Mouse (Mus musculus): Measurements from ENCODE around the gene Rsu1. TPM values are rescaled to one million over a fixed set of nuclear protein-coding genes. Genes with fewer than 3 reads are reported as not detected.
A peak's percentile ranks its signal among the peaks of the same experiment; 100 is the strongest.

Rsu1 gene
- polyA plus RNA-seq, 1 experiment from 2014 or later, result 75.3 TPM

DNA sequence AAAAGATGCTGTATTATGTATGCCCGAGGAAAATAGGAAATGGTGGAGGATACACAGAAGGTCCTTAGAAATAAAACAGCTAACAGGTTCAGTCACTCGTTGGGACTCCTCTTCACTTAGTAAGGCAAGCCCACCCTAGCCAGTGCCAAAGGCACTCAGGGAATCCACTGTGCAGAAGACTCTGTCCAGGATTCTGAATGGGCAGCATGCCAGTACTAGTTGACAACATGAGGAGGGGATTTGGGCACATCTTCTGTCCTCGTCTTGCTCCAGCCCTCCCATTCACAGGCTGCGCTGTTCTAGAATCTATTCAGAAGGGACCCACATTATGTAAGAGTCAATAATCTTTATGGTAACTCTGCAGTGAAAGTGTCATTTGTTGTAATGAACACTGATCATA lies 181.4 kb downstream of the Rsu1 start:
- Histone ChIP-seq H3K27ac (ENCODE audit: low read depth, low read length) (no peak overlapping the region), H3K4me2 (ENCODE audit: low read depth) (no peak overlapping the region), H3K4me1 (ENCODE audit: control insufficient read depth, insufficient read depth, low read length) (no peaks in the 10 kb centered on the region), H3K27me3 (ENCODE audit: control insufficient read depth, insufficient read depth, low read length) (no peaks in the 10 kb centered on the region), H3K9ac (ENCODE audit: low read length) (no peak overlapping the region), H3K9me3 (ENCODE audit: control insufficient read depth, low read length) (no peaks in the 10 kb centered on the region), H3K4me3 (ENCODE audit: low read depth, low read length) (no peak overlapping the region), H3K36me3 (ENCODE audit: control insufficient read depth, insufficient read depth, low read length) (no peaks in the 10 kb centered on the region)
- no peak for DNase-seq (ENCODE audit: low spot score)
- no peak for ATAC-seq (ENCODE audit: insufficient read depth, low FRiP score, low TSS enrichment)
- 83% methylated on average over 4 of the region's 4 CpGs for WGBS

DNA sequence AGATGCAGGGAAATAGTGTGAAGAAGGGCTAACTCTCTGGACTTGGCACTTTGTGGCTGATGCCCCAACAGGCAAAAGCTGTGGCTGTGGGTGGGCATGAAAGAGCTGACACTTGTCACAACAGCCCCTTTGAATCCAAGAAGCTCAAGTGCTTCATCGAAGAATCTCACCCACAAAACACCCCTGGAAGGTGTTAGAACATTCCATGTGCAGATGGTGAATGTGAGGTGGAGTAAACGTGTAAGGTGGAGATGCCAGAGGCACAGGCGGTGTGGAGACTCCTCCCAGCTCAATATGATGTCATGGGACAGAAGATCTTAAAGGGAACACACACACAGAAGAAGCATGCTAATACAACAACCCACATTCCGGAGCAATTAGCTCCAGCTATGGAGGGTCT lies 182.9 kb downstream of the Rsu1 start:
- 83% methylated on average over 4 of the region's 4 CpGs for WGBS
- Histone ChIP-seq H3K4me3 (ENCODE audit: low read depth, low read length) (no peak overlapping the region), H3K4me1 (ENCODE audit: control insufficient read depth, insufficient read depth, low read length) (no peaks in the 10 kb centered on the region), H3K27me3 (ENCODE audit: control insufficient read depth, insufficient read depth, low read length) (no peaks in the 10 kb centered on the region), H3K36me3 (ENCODE audit: control insufficient read depth, insufficient read depth, low read length) (no peaks in the 10 kb centered on the region), H3K9ac (ENCODE audit: low read length) (no peak overlapping the region), H3K9me3 (ENCODE audit: control insufficient read depth, low read length) (no peaks in the 10 kb centered on the region), H3K4me2 (ENCODE audit: low read depth) (no peak overlapping the region), H3K27ac (ENCODE audit: low read depth, low read length) (no peak overlapping the region)
- no peak for ATAC-seq (ENCODE audit: insufficient read depth, low FRiP score, low TSS enrichment)
- DNase-seq (ENCODE audit: low spot score), result no peak

- no peak overlapping the region for H3K4me2 ChIP-seq (ENCODE audit: low read depth)
- no peak for ATAC-seq (ENCODE audit: insufficient read depth, low FRiP score, low TSS enrichment)
- no peak overlapping the region for H3K27ac ChIP-seq (ENCODE audit: low read depth, low read length)
- 96% methylated on average over 2 of the region's 2 CpGs for WGBS
- DNase-seq (ENCODE audit: low spot score), result no peak
- no peak overlapping the region for H3K4me3 ChIP-seq (ENCODE audit: low read depth, low read length)
- H3K27me3 ChIP-seq (ENCODE audit: control insufficient read depth, insufficient read depth, low read length), result no peaks in the 10 kb centered on the region
- H3K9me3 ChIP-seq (ENCODE audit: control insufficient read depth, low read length), result no peaks in the 10 kb centered on the region
- H3K9ac ChIP-seq (ENCODE audit: low read length), result no peak overlapping the region
- H3K4me1 ChIP-seq (ENCODE audit: control insufficient read depth, insufficient read depth, low read length), result no peaks in the 10 kb centered on the region
- no peaks in the 10 kb centered on the region for H3K36me3 ChIP-seq (ENCODE audit: control insufficient read depth, insufficient read depth, low read length)
Measured at GRCm38 (mm10) chr2:13087811-13088210, 183.4 kb downstream of the Rsu1 start.

- Histone ChIP-seq H3K9ac (ENCODE audit: low read length) (no peak overlapping the region), H3K9me3 (ENCODE audit: control insufficient read depth, low read length) (no peaks in the 10 kb centered on the region), H3K4me2 (ENCODE audit: low read depth) (no peak overlapping the region), H3K4me3 (ENCODE audit: low read depth, low read length) (no peak overlapping the region), H3K4me1 (ENCODE audit: control insufficient read depth, insufficient read depth, low read length) (no peaks in the 10 kb centered on the region), H3K27ac (ENCODE audit: low read depth, low read length) (no peak overlapping the region), H3K27me3 (ENCODE audit: control insufficient read depth, insufficient read depth, low read length) (no peaks in the 10 kb centered on the region), H3K36me3 (ENCODE audit: control insufficient read depth, insufficient read depth, low read length) (no peaks in the 10 kb centered on the region)
- ATAC-seq (ENCODE audit: insufficient read depth, low FRiP score, low TSS enrichment), result peak; percentile 53
- DNase-seq (ENCODE audit: low spot score), result peak; percentile 31
- WGBS, result 53% methylated on average over 5 of the region's 5 CpGs
Measured at GRCm38 (mm10) chr2:13084223-13084622, 187.0 kb downstream of the Rsu1 start.

- no peaks in the 10 kb centered on the region for H3K27me3 ChIP-seq (ENCODE audit: control insufficient read depth, insufficient read depth, low read length)
- 79% methylated on average over 2 of the region's 2 CpGs for WGBS
- H3K4me1 ChIP-seq (ENCODE audit: control insufficient read depth, insufficient read depth, low read length), result no peaks in the 10 kb centered on the region
- H3K9ac ChIP-seq (ENCODE audit: low read length), result no peak overlapping the region
- ATAC-seq (ENCODE audit: insufficient read depth, low FRiP score, low TSS enrichment) (no peak), DNase-seq (ENCODE audit: low spot score) (no peak)
- H3K4me3 ChIP-seq (ENCODE audit: low read depth, low read length), result no peak overlapping the region
- H3K36me3 ChIP-seq (ENCODE audit: control insufficient read depth, insufficient read depth, low read length), result no peaks in the 10 kb centered on the region
- H3K9me3 ChIP-seq (ENCODE audit: control insufficient read depth, low read length), result no peaks in the 10 kb centered on the region
- H3K27ac ChIP-seq (ENCODE audit: low read depth, low read length), result no peak overlapping the region
- no peak overlapping the region for H3K4me2 ChIP-seq (ENCODE audit: low read depth)
Measured at GRCm38 (mm10) chr2:13080476-13080875, 190.7 kb downstream of the Rsu1 start.

GRCm38 (mm10) chr2:13072243-13072642 lies 199.0 kb downstream of the Rsu1 start:
- no peaks in the 10 kb centered on the region for H3K36me3 ChIP-seq (ENCODE audit: control insufficient read depth, insufficient read depth, low read length)
- no peak overlapping the region for H3K9ac ChIP-seq (ENCODE audit: low read length)
- no peaks in the 10 kb centered on the region for H3K27me3 ChIP-seq (ENCODE audit: control insufficient read depth, insufficient read depth, low read length)
- DNase-seq (ENCODE audit: low spot score) (no peak), ATAC-seq (ENCODE audit: insufficient read depth, low FRiP score, low TSS enrichment) (no peak)
- no peak overlapping the region for H3K4me3 ChIP-seq (ENCODE audit: low read depth, low read length)
- H3K27ac ChIP-seq (ENCODE audit: low read depth, low read length), result no peak overlapping the region
- H3K4me1 ChIP-seq (ENCODE audit: control insufficient read depth, insufficient read depth, low read length), result no peaks in the 10 kb centered on the region
- no peaks in the 10 kb centered on the region for H3K9me3 ChIP-seq (ENCODE audit: control insufficient read depth, low read length)
- no peak overlapping the region for H3K4me2 ChIP-seq (ENCODE audit: low read depth)

DNA sequence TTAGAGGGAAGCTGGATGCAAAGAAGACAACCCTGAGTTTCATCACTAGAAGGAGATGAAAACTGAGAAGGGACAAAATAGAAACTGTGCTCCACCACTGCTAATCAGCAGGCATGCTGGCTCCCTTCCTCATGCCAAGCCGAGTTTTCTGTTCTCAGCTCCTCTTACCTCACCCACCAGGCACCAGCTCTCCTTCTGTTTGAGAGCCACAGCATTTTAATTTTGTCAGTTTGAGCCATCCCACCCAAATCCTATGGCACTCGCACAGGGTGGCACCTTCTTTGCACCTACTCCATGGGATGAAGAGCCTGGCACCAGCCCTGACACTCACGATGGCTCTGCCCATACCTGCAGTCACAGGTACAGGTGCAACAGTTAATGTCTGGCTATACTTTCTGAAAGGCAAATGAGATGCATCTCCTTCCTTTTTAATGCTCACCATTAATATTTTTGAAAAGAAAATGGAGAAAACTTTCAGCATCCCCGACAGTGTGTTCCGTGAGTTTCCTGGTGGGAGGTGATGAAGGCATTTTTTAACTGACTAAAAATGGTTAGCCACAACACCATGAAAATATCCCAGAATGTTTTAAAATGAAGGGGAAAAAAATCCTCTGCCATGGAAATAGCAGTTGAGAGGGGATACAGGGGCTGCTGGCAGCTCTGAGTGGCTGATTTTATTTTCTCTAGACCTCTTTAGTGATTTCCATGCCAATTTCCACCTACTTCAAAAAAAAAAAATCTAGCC lies 210.6 kb downstream of the Rsu1 start:
- Histone ChIP-seq H3K36me3 (ENCODE audit: control insufficient read depth, insufficient read depth, low read length) (no peaks in the 10 kb centered on the region), H3K9ac (ENCODE audit: low read length) (no peak overlapping the region), H3K9me3 (ENCODE audit: control insufficient read depth, low read length) (no peaks in the 10 kb centered on the region), H3K4me1 (ENCODE audit: control insufficient read depth, insufficient read depth, low read length) (no peaks in the 10 kb centered on the region), H3K4me3 (ENCODE audit: low read depth, low read length) (no peak overlapping the region), H3K27ac (ENCODE audit: low read depth, low read length) (no peak overlapping the region), H3K27me3 (ENCODE audit: control insufficient read depth, insufficient read depth, low read length) (no peaks in the 10 kb centered on the region), H3K4me2 (ENCODE audit: low read depth) (no peak overlapping the region)
- ATAC-seq (ENCODE audit: insufficient read depth, low FRiP score, low TSS enrichment) (no peak), DNase-seq (ENCODE audit: low spot score) (no peak)
- WGBS, result 86% methylated on average over 5 of the region's 5 CpGs

DNA sequence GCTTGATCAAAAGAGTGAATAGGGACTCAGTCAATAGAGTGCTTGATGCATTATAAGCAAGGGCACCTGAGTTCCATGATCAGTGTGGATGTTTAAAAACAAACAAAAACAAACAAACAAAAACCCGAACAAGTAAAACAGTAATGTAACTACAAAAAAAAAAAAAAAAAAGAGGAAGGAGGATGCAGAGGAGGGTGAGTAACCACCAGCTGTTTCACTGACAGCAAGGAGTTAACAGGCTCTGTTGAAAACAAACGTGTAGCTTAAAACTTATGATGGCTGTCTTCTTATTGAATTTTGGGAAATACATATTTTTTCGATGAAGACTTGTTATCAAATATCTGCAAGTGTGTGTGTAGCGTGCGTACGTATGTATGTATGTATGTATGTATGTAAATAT lies 222.6 kb downstream of the Rsu1 start:
- Histone ChIP-seq H3K4me2 (ENCODE audit: low read depth) (no peak overlapping the region), H3K27me3 (ENCODE audit: control insufficient read depth, insufficient read depth, low read length) (no peaks in the 10 kb centered on the region), H3K36me3 (ENCODE audit: control insufficient read depth, insufficient read depth, low read length) (no peaks in the 10 kb centered on the region), H3K9ac (ENCODE audit: low read length) (no peak overlapping the region), H3K4me1 (ENCODE audit: control insufficient read depth, insufficient read depth, low read length) (no peaks in the 10 kb centered on the region), H3K4me3 (ENCODE audit: low read depth, low read length) (no peak overlapping the region), H3K9me3 (ENCODE audit: control insufficient read depth, low read length) (no peaks in the 10 kb centered on the region), H3K27ac (ENCODE audit: low read depth, low read length) (no peak overlapping the region)
- no peak for DNase-seq (ENCODE audit: low spot score)
- ATAC-seq (ENCODE audit: insufficient read depth, low FRiP score, low TSS enrichment), result no peak
- 89% methylated on average over 6 of the region's 6 CpGs for WGBS

GRCm38 (mm10) chr2:13044555-13044954 lies 226.7 kb downstream of the Rsu1 start:
- 93% methylated on average over 4 of the region's 4 CpGs for WGBS
- H3K27ac ChIP-seq (ENCODE audit: low read depth, low read length), result no peak overlapping the region
- ATAC-seq (ENCODE audit: insufficient read depth, low FRiP score, low TSS enrichment) (no peak), DNase-seq (ENCODE audit: low spot score) (no peak)
- no peak overlapping the region for H3K9ac ChIP-seq (ENCODE audit: low read length)
- H3K4me2 ChIP-seq (ENCODE audit: low read depth), result no peak overlapping the region
- no peaks in the 10 kb centered on the region for H3K4me1 ChIP-seq (ENCODE audit: control insufficient read depth, insufficient read depth, low read length)
- no peak overlapping the region for H3K4me3 ChIP-seq (ENCODE audit: low read depth, low read length)
- H3K27me3 ChIP-seq (ENCODE audit: control insufficient read depth, insufficient read depth, low read length), result no peaks in the 10 kb centered on the region
- H3K9me3 ChIP-seq (ENCODE audit: control insufficient read depth, low read length), result no peaks in the 10 kb centered on the region
- H3K36me3 ChIP-seq (ENCODE audit: control insufficient read depth, insufficient read depth, low read length), result no peaks in the 10 kb centered on the region

Measured in neural tube, embryonic 11.5 days (tissue).